Mouse (Mus musculus) layer of hippocampus, adult 9-11 months (tissue): ENCODE data around the gene Zfp418.
"Not testable (repeated sequence)": the region's sequence is repeated elsewhere in the genome, so short reads cannot be mapped to it uniquely, and the experiment has no call there.

ENCODE experiments used
- DNase-seq: peaks from one replicate; pipeline ENCODE4 v3.0.0; 2022

The Zfp418 gene

DNA sequence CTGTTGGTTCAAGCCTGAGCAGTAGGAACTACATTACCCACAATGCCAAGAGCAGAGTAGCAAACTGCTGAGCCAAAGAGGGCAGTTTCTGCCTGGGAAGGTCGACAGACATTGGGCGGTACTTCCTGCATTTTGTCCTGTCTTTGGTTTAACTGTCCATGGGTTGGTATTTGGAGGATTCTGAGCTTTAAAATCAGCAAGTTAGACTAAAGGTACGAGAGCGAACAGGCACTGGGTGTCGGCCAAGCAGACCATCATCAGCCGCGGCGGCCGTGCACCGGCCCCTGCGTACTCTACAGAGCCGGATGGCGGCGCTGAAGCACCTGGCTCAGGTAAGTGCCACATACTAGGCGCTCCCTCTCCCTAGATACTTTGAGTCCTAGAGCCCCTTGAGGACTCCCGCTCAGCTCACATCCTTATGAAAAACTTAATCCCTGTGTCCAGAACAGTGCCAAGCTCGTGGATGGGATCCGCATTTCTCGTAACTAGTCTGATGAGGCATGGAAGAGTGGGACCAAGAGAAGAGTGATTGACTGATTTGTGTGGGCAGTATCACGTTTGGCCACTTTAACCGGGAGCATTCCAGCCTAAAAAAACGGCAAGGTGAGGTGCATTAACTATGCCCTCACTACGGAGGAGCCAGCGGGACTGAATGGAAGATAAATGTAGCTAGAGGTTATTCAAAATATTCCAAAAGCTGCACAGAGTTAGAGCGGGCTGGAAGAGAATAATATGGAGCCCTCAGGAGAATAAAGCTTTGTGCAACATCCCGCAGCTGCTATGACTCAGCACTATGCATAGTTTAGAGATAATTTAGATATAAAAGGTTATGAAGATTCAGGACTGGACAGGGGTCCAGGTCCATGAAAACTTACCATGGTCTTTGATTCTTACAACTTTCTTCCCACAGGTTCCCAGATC is at the start of gene Zfp418:
TSS of gene Zfp418 (plus strand) at position 104 of the 921 bp plus-strand sequence.
- DNase-seq: peak; percentile 82

DNA sequence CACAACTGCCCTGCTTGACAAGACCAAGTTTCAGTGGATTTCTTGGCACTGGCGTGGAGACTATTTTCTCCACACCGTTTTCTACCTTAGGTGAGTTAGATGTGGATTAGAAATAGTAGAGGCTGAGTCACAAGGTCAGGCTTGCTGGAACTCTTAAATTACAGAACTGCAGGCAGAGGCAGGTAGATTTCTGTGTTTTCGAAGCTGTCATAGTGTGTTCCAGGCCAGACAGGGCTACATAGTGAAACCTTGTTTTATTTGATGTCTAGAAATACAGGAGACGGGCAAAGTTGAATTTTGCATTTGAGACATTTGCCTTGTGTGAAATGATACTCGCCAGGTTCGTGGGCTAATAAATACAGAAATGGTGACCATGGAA is 49.5 kb upstream of the Zfp418 start:
- DNase-seq: no peak

DNA sequence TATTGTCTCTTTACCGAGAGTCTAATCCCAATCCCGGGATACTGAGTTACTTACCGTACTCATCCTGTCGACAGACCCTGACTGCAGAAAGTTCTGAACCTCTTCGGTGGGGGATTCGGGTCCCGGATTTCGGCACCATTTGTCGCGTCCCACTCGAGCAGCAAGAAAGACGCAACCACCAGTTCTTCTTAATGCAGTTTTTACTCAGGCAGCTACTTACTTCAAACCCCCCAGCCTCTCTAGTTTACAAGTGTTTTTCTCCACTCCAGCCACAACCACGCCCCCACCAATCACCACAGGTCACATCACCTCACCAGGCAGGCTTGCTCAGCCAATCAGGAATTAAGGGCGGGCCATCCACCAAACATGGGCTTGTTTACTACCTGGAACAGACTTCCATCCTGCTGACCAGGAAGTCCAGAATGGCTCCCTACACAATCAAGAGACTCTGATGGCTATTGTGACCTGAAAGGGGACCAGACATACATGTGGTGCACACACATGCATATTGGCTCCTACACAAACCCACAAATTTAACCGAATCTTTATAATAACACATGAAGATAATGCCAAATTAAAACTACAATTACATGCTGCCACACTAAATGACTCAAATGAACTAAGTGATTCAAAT is 40.5 kb upstream of the Zfp418 start:
- DNase-seq: not testable (repeated sequence)

DNA sequence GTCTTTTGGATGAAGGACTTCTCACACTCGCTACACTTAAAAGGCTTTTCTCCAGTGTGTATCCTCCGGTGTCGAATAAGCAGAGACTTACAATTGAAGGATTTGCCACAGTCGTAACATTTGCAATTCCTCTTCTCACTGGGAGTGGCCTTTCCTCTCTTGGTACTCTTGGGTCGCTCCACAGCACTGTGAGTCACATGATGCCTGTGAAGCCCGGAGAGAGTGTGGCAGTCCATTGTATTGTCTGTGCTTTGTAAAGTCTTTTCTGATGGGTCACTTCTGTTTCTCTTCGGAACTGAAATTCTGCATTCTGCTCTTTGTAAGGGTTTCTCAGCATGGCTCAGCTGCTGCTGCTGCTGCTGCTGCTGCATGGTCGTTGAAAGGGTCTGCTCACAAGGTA is 38.4 kb upstream of the Zfp418 start:
- no peak for DNase-seq

DNA sequence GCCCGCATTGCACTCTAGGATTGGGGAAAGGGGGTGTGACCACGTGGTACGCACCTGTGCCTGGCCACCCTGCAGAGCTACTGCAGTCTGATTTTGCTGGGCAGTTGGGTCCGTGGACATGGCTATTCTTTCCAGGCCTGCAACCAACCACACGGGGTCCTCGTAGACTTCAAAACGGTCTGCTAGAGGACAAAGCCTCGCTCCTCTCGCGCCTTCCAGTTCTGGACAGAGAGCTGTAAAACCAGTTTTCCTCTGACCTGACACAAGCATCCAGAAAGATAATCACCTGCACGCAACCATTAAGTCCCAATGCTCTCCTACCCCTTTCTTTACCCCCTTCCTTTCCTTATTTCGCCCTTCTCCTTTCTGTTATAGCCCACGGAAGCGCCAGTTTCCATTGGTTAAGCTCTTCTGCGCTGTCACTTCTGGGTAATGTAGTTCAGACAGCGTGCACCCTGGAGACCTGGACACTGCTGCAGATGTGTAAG is 34.7 kb upstream of the Zfp418 start, which contains the start of gene Zfp773:
TSS of gene Zfp773 (minus strand) at position 377 of the 488 bp plus-strand sequence.
- DNase-seq: peak; percentile 53

DNA sequence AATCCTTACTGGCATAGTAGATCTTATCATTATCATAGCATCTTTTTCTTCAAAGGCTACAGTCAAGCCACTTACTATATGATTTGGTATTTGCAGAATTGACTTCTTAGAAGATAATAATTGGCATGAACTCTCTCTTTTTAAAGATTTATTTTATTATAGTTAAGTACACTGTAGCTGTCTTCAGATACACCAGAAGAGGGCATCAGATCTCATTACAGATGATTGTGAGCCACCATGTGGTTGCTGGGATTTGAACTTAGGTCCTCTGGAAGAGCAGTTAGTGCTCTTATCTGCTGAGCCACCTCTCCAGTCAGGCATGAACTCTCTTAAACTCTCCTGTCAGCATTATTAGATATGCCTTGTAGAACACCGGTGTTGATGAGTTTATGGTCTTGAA is 26.9 kb upstream of the Zfp418 start:
- no peak for DNase-seq

DNA sequence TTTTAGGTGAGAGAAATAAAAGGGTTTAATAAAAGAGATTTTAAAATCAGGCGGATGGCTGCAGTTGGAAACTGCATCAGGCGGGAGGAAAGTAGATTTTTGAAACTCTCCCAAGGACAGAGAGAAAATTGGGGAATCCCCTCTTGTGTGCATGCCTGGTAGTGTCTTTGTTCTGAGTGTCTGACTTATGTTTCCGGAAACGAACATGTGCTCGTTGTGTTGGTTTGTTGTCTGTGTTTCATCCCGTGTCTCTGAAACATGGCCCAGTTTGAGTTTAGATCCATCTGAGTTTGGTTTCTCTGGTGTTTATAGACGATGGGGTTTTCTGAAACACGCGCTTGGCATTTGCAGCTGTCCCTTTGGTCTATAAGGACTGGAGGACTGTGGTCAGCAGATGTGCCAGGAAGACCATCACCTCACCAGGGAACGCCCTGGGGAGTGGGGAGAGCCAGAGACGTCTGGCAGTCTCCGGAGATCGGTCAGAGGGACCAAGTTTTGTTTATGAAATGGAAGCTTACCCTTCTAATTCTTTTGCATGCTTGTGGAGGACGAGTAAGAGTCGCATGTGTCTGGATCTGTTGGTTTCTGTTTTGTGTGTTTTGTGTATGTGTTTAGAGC is 25.0 kb upstream of the Zfp418 start:
- DNase-seq: no peak

DNA sequence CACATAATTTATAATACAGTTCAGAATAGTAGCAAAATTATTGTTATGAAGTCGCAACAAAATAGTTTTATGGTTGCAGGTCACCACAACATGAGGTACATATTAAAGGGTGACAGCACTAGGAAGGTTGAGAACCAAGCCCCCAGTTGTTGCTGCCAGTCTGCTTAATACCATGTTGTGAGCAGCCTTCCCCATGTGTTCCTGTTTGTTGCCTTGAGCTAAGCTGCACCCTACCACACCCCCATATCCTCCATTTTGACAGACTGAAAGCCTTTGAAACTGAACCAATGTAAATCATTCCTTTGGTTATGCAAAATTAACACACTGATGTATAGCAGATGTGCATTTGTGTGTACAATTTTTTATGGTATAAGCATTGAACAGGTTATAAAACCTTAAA is 14.8 kb downstream of the Zfp418 start:
- DNase-seq: no peak

DNA sequence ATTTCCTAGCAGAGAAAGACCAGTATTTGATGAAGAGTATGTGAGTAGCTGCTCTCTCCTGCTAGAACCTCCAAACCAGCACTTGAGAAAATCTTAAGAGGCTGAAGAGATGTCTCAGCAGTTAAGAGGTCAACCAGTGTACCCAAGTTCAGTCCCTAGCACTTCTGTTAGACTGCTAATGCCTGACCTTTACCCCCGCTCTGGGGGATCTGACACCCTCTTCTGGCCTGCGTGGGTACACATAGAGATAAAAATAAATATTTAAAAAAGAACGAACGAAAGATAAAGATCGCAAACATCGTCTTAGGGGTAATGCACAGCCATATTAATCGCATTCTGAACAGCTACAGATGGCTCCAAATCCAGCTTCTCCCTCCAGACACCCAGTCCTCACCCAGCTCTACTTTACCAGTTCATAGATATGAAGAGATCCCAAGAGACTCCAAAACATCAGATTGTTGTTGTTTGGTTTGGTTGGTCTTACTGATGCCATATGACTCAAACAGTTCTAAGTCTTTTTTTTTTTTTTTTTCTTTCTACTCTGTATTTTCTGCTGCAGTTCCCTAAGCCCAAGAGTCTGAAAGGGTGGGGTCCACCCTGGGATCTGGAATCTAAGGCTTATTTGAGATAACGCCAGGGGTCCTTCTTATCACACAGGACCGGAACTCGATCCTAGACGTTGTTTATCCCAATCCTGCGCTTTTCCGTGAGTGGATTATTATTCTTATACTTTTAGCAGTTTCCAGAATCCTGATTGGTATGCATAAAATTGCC is 16.5 kb downstream of the Zfp418 start:
- no peak for DNase-seq

DNA sequence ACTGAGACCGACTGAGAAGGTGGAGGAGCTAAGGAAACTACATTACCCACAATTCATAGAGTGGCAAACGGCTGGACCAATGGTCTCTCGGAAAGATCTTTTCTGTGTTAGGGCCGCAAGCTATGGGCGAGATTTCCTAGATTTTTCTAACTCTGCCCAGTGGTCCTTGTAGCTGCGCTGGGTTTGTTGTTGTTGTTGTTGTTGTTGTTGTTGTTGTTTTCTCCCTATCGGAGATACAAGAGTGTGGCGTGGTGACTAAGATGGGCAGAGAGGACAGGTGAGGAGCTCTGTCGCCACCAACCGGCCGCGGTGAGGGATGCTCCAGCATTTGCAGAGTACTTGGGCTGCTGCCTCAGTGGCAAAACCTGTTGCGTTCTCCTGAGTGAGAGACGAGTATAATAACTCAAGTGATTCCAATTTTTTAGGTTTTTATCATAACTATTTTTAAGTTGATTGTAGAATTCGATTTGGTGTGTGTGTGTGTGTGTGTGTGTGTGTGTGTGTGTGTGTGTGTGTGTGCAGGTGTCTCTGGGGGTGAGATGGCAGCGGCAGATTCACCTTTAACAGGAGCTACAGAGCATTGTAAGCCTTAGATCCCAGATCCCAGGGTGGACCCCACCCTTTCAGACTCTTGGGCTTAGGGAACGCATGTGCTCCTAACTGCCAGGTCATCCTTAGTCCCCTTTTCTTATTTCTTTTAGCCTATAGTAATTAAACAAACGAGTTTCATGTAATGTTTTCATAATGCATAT is 17.2 kb downstream of the Zfp418 start:
- DNase-seq: peak; percentile 74

DNA sequence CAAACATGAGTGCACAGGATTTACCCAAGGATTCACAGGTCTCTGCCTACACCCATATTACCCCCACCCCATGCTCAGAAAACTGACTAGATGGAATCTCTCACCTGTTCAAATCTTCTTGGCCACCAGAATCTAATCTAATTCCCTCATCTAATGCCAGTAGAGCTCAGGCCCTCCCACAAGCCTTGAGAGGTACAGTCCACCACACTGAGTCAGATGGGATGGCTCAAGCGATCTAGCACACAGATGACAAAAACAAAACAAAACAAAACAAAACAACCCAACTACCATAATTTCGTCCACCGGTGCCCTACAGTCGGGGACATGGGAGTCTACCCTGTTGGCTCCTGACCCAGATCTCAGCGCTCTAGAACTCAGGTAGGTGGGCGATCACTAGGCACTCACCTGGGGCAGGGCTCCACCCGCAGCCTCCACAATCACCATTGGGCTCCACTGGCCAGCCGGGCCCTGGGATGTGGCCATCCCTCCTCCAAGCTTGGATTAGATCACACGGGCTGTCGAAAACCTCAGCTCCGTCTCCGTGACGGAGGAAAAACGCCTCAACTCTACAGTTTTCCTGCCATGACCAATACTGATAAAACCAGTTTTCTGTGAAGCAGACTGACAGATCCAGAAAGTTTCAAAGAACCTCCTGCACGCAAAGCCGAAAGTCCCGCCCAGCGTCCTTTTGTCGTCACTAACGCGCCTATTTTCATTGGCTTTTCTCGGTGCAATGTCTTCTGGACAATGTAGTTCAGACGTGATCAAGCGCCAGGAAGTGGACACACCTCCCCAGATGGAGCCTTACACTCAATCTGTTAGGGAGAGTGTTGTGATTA is 38.4 kb downstream of the Zfp418 start, which contains the start of gene Zfp772:
TSS of gene Zfp772 (minus strand) at position 686 of the 839 bp plus-strand sequence.
- DNase-seq: peak; percentile 51
